Mouse (Mus musculus): ENCODE data around the gene Olfr645. TPM values are rescaled to one million over a fixed set of nuclear protein-coding genes. Genes with fewer than 3 reads are reported as not detected.

The Olfr645 gene
- not detected in 2 replicates for polyA plus RNA-seq (2012; rRNA removed)

GRCm38 (mm10) chr7:104085365-104085764 is at the start of gene Olfr645:
Gene Olfr645 (minus strand): TSS chr7:104085465.

DNA sequence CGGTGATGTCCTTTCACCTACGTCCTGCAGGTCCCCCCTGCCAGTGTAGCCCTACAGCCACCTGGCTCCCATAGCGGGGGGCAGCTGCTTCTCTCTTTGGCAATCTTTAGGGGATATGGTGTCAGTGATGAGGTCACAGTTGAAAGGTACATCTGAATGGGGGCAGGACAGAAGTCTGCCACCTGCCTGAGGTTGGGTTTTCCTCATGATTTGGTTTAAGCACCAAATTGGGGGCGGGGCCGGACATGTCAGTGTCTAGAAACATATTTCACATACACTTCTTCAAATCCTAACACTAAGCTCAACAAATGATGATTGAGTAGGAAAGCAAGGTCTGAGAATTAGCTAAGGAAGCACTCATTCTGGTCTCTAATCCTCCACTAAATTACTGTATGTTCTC is 44.5 kb upstream of the Olfr645 start, which contains the start of gene Ubqln5:
Gene Ubqln5, minus strand, starts transcription at position 101 of the 400 bp plus-strand sequence.

GRCm38 (mm10) chr7:104104757-104104972 is 19.4 kb upstream of the Olfr645 start, which contains the start of gene Olfr646:
Gene Olfr646 (plus strand): TSS chr7:104104873.

DNA sequence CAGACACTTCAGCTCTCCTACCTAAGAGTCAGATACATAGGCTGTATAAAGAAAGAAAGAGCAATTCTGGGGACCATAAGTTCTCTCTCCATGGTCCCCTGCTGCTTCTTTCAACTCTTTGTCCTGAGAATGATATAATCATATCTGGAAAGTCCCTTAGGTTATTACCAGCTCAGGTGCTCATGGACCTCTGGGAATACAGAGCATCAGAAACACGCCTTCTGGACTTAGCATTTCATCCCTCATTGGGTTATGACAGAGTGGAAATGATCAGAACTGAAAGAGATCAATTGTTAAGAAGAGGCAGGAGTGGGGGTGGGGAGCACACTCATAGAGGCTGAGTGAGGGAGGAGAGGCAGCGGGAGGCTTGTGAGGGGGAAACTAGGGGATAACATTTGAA is 13.5 kb downstream of the Olfr645 start, which contains the start of gene Olfr644:
Gene Olfr644, minus strand, starts transcription at position 101 of the 400 bp plus-strand sequence.

GRCm38 (mm10) chr7:104061345-104061744 is 23.9 kb downstream of the Olfr645 start, which contains the start of gene 4930516K23Rik:
Gene 4930516K23Rik (minus strand): TSS chr7:104061445.

GRCm38 (mm10) chr7:104052566-104052965 is 32.7 kb downstream of the Olfr645 start, which contains the start of gene Olfr642:
Gene Olfr642 (minus strand): TSS chr7:104052666.

GRCm38 (mm10) chr7:104035145-104035544 is 50.1 kb downstream of the Olfr645 start, which contains the start of gene Olfr641:
Gene Olfr641 (plus strand): TSS chr7:104035445.

Other genes with a start within 250 kb of the Olfr645 start
- gene Hbb-bh2, start 244.9 kb downstream of the Olfr645 start, polyA plus RNA-seq (2012; rRNA removed), result not detected in 2 replicates
- gene Hbb-bh1, start 242.3 kb downstream of the Olfr645 start, polyA plus RNA-seq (2012; rRNA removed), result not detected in 2 replicates
- not detected in 2 replicates for gene Hbb-y, start 232.2 kb downstream of the Olfr645 start, polyA plus RNA-seq (2012; rRNA removed)
- not detected in 2 replicates for gene Olfr66, start 199.2 kb downstream of the Olfr645 start, polyA plus RNA-seq (2012; rRNA removed)
- not detected in 2 replicates for gene Olfr64, start 191.0 kb downstream of the Olfr645 start, polyA plus RNA-seq (2012; rRNA removed)
- gene Olfr65, start 182.0 kb downstream of the Olfr645 start, polyA plus RNA-seq (2012; rRNA removed), result not detected in 2 replicates
- not detected in 2 replicates for gene Olfr631, start 156.6 kb downstream of the Olfr645 start, polyA plus RNA-seq (2012; rRNA removed)
- not detected in 2 replicates for gene Olfr632, start 151.1 kb downstream of the Olfr645 start, polyA plus RNA-seq (2012; rRNA removed)
- gene Olfr633, start 141.0 kb downstream of the Olfr645 start, polyA plus RNA-seq (2012; rRNA removed), result not detected in 2 replicates
- not detected in 2 replicates for gene Olfr635, start 114.3 kb downstream of the Olfr645 start, polyA plus RNA-seq (2012; rRNA removed)
- not detected in 2 replicates for gene Olfr638, start 86.7 kb downstream of the Olfr645 start, polyA plus RNA-seq (2012; rRNA removed)
- gene Olfr639, start 68.2 kb downstream of the Olfr645 start, polyA plus RNA-seq (2012; rRNA removed), result not detected in 2 replicates
- not detected in 2 replicates for gene Olfr640, start 59.9 kb downstream of the Olfr645 start, polyA plus RNA-seq (2012; rRNA removed)
- not detected in 2 replicates for gene Olfr641, start 50.0 kb downstream of the Olfr645 start, polyA plus RNA-seq (2012; rRNA removed)
- gene Olfr642, start 32.8 kb downstream of the Olfr645 start, polyA plus RNA-seq (2012; rRNA removed), result not detected in 2 replicates
- not detected in 2 replicates for gene 4930516K23Rik, start 24.0 kb downstream of the Olfr645 start, polyA plus RNA-seq (2012; rRNA removed)
- not detected in 2 replicates for gene Olfr644, start 13.6 kb downstream of the Olfr645 start, polyA plus RNA-seq (2012; rRNA removed)
- not detected in 2 replicates for gene Olfr646, start 19.4 kb upstream of the Olfr645 start, polyA plus RNA-seq (2012; rRNA removed)
- gene Ubqln5, start 44.4 kb upstream of the Olfr645 start, polyA plus RNA-seq (2012; rRNA removed), result not detected in 2 replicates
- gene Olfr643, start 51.9 kb upstream of the Olfr645 start, polyA plus RNA-seq (2012; rRNA removed), result not detected in 2 replicates
- gene Ubqln3, start 57.8 kb upstream of the Olfr645 start, polyA plus RNA-seq (2012; rRNA removed), result not detected in 2 replicates
- gene Ubqlnl, start 65.1 kb upstream of the Olfr645 start, polyA plus RNA-seq (2012; rRNA removed), result not detected in 2 replicates
- not detected in 2 replicates for gene Olfm5, start 79.4 kb upstream of the Olfr645 start, polyA plus RNA-seq (2012; rRNA removed)
- 0.11 TPM in 1 of 2 replicates, not detected in the other for gene Olfr648, start 97.9 kb upstream of the Olfr645 start, polyA plus RNA-seq (2012; rRNA removed)
- not detected in 2 replicates for gene Olfr649, start 110.5 kb upstream of the Olfr645 start, polyA plus RNA-seq (2012; rRNA removed)
- 0.77 and 0.95 TPM in 2 replicates for gene Trim6, start 133.3 kb upstream of the Olfr645 start, polyA plus RNA-seq (2012; rRNA removed)
- 4.1 and 4.9 TPM in 2 replicates for gene Trim34a, start 159.0 kb upstream of the Olfr645 start, polyA plus RNA-seq (2012; rRNA removed)
- 0.33 and 0.54 TPM in 2 replicates for gene Trim5, start 202.6 kb upstream of the Olfr645 start, polyA plus RNA-seq (2012; rRNA removed)
- gene Trim12a, start 230.0 kb upstream of the Olfr645 start, polyA plus RNA-seq (2012; rRNA removed), result 1.9 and 2.0 TPM in 2 replicates
- gene Trim34b, start 244.0 kb upstream of the Olfr645 start, polyA plus RNA-seq (2012; rRNA removed), result 1.7 and 2.0 TPM in 2 replicates

Data from ovary, adult 2 months (tissue).